Mouse (Mus musculus): ENCODE results near the gene Fxr1.

GRCm38 (mm10) chr3:34115806-34116205 is 96.1 kb downstream of the Fxr1 start:
- TF ChIP-seq MAX (IDR thresholded peaks at IDR 0.05; ENCODE audit: low read depth) (no peak), USF1 (IDR thresholded peaks at IDR 0.05; ENCODE audit: low read depth) (no peak), POLR2A (IDR thresholded peaks at IDR 0.05; ENCODE audit: insufficient read length, low read depth) (no peak), POLR2AphosphoS2 (IDR thresholded peaks at IDR 0.05; ENCODE audit: insufficient read length, low read depth) (no peak), TCF12 (IDR thresholded peaks at IDR 0.05; ENCODE audit: insufficient read depth, poor library complexity, severe bottlenecking) (no peak), MYOG (IDR thresholded peaks at IDR 0.05; ENCODE audit: control insufficient read depth in 1 of 3, insufficient read depth in 1 of 3, insufficient read length in 2 of 3, low read depth in 2 of 3) (no peak), MYOD1 (IDR thresholded peaks at IDR 0.05; ENCODE audit: control insufficient read depth in 1 of 3, insufficient read length in 2 of 3, low read depth in 2 of 3) (no peak)
